Mouse (Mus musculus) 416B (cell line): ENCODE data around the gene Trim65.
"Not testable (repeated sequence)": the region's sequence is repeated elsewhere in the genome, so short reads cannot be mapped to it uniquely, and the experiment has no call there.

Experiments used
- DNase-seq: peaks from one replicate; pipeline ENCODE4 v3.0.0; 2011; ENCODE audit warnings: low read depth

Trim65 gene

GRCm38 (mm10) chr11:116138468-116139138, 7.7 kb upstream of the Trim65 start, which contains the start of gene Mrpl38:
Mrpl38 (minus strand) TSS chr11:116138868.
- DNase-seq: peak; percentile 98

- DNase-seq: no peak
These were observed 7.2 kb upstream of the Trim65 start for GRCm38 (mm10) chr11:116138096-116138467.

- DNase-seq: no peak
These were observed 3.2 kb upstream of the Trim65 start for GRCm38 (mm10) chr11:116134171-116134570.

- DNase-seq: no peak
These were observed 2.6 kb upstream of the Trim65 start for GRCm38 (mm10) chr11:116133497-116133896.

GRCm38 (mm10) chr11:116132366-116133333, 1.7 kb upstream of the Trim65 start:
- peak; percentile 57 for DNase-seq

GRCm38 (mm10) chr11:116131349-116132170, 632 bp upstream of the Trim65 start:
- no peak for DNase-seq

GRCm38 (mm10) chr11:116129993-116130487, 888 bp downstream of the Trim65 start:
- peak; percentile 66 for DNase-seq

GRCm38 (mm10) chr11:116129091-116129790, 1.7 kb downstream of the Trim65 start:
- no peak for DNase-seq

- no peak for DNase-seq
These were observed 2.9 kb downstream of the Trim65 start for GRCm38 (mm10) chr11:116127986-116128385.

- no peak for DNase-seq
These were observed 3.6 kb downstream of the Trim65 start, which contains the start of gene Trim47 for GRCm38 (mm10) chr11:116127156-116127980. Trim47 (minus strand) TSS chr11:116127210.

GRCm38 (mm10) chr11:116126261-116126660, 4.7 kb downstream of the Trim65 start:
- no peak for DNase-seq

GRCm38 (mm10) chr11:116121731-116122245, 9.1 kb downstream of the Trim65 start:
- DNase-seq: not testable (repeated sequence)

GRCm38 (mm10) chr11:116117819-116118218, 13.1 kb downstream of the Trim65 start:
- no peak for DNase-seq

GRCm38 (mm10) chr11:116117241-116117640, 13.7 kb downstream of the Trim65 start:
- DNase-seq: no peak

GRCm38 (mm10) chr11:116111611-116112203, 19.2 kb downstream of the Trim65 start:
- DNase-seq: no peak

- DNase-seq: no peak
These were observed 19.9 kb downstream of the Trim65 start for GRCm38 (mm10) chr11:116111067-116111466.

- no peak for DNase-seq
These were observed 20.4 kb downstream of the Trim65 start for GRCm38 (mm10) chr11:116110540-116110939.

- DNase-seq: no peak
These were observed 20.8 kb downstream of the Trim65 start for GRCm38 (mm10) chr11:116110131-116110530.

- DNase-seq: no peak
These were observed 21.4 kb downstream of the Trim65 start for GRCm38 (mm10) chr11:116109441-116110081.
